Mouse (Mus musculus) frontal cortex, adult 2 months (tissue): ENCODE measurements around the gene Chst1. TPM values are rescaled to one million over a fixed set of nuclear protein-coding genes. Genes with fewer than 3 reads are reported as not detected.

Experiments used
- DNase-seq, 2 experiments: peaks; one replicate each; pipeline ENCODE4 v3.0.0; 2022; ENCODE audit warnings: low spot score in 1 of 2; ENCODE audit errors: extremely low spot score in 1 of 2
- polyA plus RNA-seq: library from polyadenylated mRNA; depleted of rRNA; stranded (reverse); fragments of >200 nt; gene quantifications from 2 replicates; pipeline ENCODE4 v1.2.3, GENCODE M21; 2012; rRNA removed

Chst1 gene
- 229 and 239 TPM in 2 replicates for polyA plus RNA-seq

DNA sequence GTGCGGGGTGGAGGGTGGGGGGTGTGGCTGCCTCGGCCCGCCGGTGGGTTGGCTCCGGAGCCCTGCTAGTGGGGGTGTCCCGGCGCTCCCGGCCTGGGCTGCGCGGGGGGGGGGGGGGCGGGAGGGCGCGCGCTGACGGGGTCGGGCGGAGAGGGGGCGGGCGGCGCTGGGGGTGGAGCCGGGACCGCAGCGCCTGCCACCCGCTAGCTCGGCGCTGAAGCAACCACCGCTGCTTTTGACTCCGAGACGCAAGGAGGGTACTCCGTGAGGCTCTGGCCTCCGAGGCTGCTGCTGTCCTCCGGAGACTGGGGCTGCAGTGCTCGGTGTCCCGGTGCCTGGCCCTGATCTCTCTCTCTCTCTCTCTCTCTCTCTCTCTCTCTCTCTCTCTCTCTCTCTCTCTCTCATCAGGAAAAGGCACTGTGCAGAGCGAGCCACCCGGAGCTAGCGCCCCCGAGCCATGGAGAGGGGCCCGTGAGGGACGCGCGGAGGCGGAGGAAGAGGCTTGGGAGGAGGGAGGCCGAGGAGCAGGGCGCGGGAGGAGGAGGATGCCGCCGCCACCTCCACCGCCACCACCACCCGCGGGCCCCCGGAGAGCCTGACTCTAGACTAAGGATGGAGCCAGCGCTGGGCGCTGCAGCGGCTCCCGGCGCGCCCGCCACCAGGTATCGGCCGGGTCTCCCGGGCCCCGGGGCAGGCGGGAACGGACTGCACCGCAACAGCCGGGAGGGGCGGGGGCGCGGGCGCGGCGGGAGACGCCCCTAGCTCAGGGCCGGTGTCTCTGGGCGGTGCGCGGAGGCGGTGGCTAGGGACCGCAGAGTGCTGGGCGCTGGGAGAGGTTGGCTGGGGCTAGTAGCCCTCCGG, at the start of gene Chst1:
TSS of gene Chst1 (plus strand) at position 221 of the 861 bp plus-strand sequence.
- peak in 1 of 2 experiments; percentile 73 for DNase-seq

DNA sequence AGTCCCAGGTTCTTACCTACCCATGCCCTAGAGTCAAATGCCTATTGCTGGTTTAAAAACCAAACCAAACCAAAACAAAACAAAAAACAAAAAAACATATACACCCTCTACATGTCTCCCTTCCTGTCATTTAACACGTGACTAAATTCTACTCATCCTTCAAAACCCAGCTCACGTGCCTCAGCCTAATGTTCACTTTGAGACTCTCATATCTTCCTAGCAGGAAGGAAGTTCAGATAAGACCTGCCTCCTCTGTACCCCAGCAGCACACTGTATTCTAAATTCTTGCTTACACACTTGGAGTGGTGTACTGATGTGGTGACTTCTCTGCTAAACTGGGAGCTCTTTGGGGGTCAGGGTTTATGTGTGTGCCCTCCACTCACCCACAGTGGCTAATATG, 49.5 kb upstream of the Chst1 start:
- no peak for DNase-seq

GRCm38 (mm10) chr2:92554536-92554935, 45.0 kb upstream of the Chst1 start:
- DNase-seq, result no peak

DNA sequence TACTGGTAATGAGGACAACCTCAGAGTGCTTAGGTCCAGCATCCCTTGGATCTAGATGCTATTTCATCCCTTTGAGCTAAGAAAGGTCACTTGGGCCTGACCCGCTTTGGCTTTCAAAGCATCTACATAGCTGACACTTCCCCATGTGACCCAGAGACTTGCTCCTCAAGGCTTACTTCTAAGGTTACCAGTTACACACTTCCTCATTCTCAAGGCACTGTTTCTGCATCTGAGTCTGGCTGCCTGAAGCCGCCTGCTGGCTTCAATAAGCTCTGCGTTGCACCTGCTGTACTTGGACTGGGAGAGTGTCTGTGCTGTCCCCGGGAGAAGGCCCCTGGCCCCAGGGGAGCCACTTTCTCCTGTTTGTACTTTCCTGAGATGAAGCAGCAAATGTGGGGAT, 36.6 kb upstream of the Chst1 start:
- no peak for DNase-seq

DNA sequence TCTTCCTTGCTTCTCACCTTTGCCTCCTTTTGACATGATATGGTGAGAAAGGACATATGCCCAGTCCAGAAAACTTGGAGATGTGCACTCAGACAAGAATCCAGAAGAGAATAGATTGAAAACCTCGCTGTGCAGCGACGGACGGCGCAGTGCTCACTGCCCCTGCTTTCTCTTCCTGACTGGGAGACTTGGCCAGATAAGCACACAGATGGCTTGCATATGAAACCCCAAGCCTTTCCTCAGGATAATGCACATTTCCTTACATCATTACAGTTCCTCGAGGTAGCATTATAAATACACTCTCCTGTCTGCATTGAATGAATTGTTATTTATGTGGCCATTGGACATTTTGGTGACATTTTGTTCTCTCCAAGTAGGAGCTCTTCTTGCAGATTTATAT, 28.9 kb upstream of the Chst1 start:
- DNase-seq, result no peak

DNA sequence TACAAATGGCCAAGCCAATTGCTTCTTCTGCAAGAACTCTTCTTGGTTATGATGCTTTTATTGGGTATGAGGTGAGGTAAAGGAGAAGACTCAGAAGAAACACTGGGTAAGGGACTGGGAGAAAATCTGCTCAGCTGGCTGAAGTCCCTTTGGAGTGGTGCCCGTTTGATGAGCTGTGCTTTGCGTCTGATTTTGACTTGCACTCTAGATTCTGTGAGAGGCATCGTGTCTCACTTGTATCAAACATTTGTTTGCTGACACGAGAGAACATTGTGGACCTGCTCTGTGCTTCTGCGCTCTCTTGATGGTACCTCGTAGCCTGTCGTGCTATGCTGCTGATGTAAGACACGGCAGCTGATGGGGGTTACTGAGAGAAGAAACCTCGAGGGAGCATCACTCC, 21.7 kb upstream of the Chst1 start:
- peak in 1 of 2 experiments; percentile 63 for DNase-seq

DNA sequence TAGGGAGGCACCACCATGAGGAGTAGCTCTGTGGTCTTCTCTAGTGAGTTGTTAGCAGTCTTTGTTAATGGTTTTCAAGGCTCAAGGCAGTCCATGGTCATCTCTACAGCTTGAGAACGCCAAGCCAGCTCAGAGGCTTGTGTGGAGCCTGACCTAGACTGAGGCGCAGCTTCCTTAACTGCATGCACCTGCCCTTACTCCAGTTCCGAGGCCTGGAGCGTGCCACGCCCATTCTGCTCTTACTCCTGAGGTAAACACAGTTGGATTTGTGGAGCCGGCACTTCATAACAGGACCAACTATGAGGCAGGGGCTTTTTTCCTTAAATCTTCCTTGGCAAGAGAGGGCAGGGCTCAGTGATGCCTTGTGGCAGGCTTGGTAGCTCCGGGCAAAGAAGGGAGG, 18.2 kb upstream of the Chst1 start:
- no peak for DNase-seq

DNA sequence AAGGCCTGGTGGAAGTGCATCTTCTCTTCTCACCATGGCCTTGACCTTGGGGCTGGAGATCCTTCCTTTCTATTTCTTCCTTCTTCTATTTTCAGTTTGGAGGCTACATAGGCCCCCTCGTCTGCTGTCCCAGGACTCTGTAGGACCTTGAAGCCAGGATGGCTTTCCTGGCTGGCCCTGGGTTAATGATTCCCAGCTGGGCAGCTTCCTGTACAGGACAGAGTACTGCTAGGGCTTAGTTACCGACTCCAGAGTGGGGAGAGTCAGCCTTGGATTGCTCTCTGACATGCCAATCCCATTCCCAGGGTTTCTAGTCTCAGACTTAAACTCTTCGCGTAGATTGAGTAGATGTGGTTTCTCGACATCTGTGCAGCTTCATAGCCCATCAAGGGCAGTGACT, 16.9 kb upstream of the Chst1 start:
- no peak for DNase-seq

- DNase-seq, result no peak
Observed at GRCm38 (mm10) chr2:92587806-92588205, 11.7 kb upstream of the Chst1 start.

- DNase-seq, result no peak
Observed at GRCm38 (mm10) chr2:92594929-92595730, 4.4 kb upstream of the Chst1 start.

DNA sequence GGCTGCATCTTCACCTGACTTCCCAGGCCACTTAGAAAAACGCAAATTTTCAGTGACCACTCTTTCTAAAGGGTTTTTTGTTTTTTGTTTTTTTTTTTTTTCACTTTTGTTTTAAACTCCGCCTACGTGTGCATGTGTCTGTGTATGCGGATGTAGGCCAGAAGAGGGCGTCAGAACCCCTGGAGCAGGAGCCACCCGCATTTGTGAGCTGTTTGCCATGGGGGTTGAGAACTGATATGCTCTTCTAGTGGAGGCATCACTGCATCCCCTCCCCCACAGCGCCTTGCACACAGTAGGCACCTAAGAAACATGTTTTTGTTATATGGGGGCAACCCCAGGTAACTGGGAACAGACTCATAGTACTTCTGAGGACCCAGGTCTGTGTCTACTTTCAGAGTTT, 2.2 kb upstream of the Chst1 start:
- peak in 1 of 2 experiments; percentile 80 for DNase-seq

- no peak for DNase-seq
Observed at GRCm38 (mm10) chr2:92598941-92599486, 493 bp upstream of the Chst1 start.

- DNase-seq, result no peak
Observed at GRCm38 (mm10) chr2:92600348-92600670, 802 bp downstream of the Chst1 start.

GRCm38 (mm10) chr2:92601246-92601645, 1.7 kb downstream of the Chst1 start:
- DNase-seq, result no peak

GRCm38 (mm10) chr2:92602073-92602472, 2.6 kb downstream of the Chst1 start:
- no peak for DNase-seq

GRCm38 (mm10) chr2:92603591-92603990, 4.1 kb downstream of the Chst1 start:
- no peak for DNase-seq

- no peak for DNase-seq
Observed at GRCm38 (mm10) chr2:92604565-92604964, 5.1 kb downstream of the Chst1 start.

DNA sequence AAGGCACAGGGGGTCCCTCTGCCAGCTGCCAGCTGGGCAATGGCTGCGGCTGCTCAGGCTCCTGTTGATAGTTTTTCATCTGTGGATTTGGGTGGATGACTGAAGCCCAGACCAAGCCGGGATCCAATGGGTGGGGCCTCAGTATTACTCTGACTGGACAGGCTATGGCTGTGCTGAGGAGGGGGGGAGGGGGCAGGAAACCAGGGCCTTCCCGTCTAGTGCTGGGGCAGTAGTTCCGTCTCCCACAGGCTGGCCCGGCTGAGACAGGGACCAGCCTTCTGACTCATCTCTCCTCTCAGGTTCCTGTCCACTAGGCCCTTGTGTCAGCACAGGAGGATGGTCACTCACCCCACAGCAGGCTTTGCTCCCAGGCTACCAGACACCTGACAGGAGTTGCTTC, 6.5 kb downstream of the Chst1 start:
- DNase-seq, result no peak

GRCm38 (mm10) chr2:92607153-92607552, 7.6 kb downstream of the Chst1 start:
- DNase-seq, result no peak

GRCm38 (mm10) chr2:92607592-92607991, 8.1 kb downstream of the Chst1 start:
- no peak for DNase-seq

GRCm38 (mm10) chr2:92608013-92608619, 8.6 kb downstream of the Chst1 start:
- DNase-seq, result no peak
